Mouse (Mus musculus): ENCODE data around the gene Agbl4. TPM values are rescaled to one million over a fixed set of nuclear protein-coding genes. Genes with fewer than 3 reads are reported as not detected.

Gene Agbl4
- total and polyA plus RNA-seq, 3 experiments: not detected

DNA sequence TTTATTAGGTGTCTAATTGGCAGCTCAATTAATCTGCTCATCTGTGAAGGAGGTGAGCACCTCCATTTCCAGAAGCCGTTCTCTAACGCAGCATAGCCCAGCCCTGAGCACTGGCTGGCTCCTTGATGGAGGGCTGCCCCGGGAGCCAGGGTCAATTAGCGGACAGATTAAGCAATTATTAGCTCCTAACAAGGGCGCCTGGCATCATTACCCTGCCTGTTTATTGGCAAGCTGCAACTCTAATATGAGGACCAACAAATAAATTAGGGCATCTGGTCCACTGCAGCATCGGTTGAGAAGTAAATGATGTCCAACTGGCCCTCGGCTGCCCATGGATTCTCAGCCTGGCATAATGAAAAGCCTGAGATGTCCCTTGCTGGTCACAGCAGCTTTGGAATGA is 1148.5 kb downstream of the Agbl4 start:
- Histone ChIP-seq H3K4me3 (ENCODE audit: control insufficient read depth in 1 of 2, insufficient read depth in 1 of 2, low read depth in 2 of 2, low read length in 2 of 2) (no peak overlapping the region), H3K9me3 (replicated peaks; ENCODE audit: insufficient read depth, low read length) (no peaks in the 10 kb centered on the region), H3K79me2 (ENCODE audit: control insufficient read depth, insufficient read depth, low read length, poor library complexity) (no peaks in the 10 kb centered on the region), H3K4me1 (ENCODE audit: control insufficient read depth in 1 of 2, insufficient read depth in 2 of 2, low read length in 2 of 2) (no peaks in the 10 kb centered on the region), H3K9ac (ENCODE audit: control insufficient read depth, low read depth, low read length, poor library complexity, severe bottlenecking) (no peak overlapping the region), H3K36me3 (ENCODE audit: control insufficient read depth in 1 of 2, insufficient read depth in 2 of 2, low read length in 2 of 2) (no peaks in the 10 kb centered on the region), H3K27me3 (ENCODE audit: control insufficient read depth in 1 of 2, insufficient read depth in 2 of 2, low read length in 2 of 2) (no peaks in the 10 kb centered on the region), H3K27ac (ENCODE audit: control insufficient read depth, low read depth, low read length) (no peak overlapping the region)
- no peak for DNase-seq (ENCODE audit: low read depth, low spot score)
- TF ChIP-seq USF1 (IDR thresholded peaks at IDR 0.05; ENCODE audit: low read depth, low read length) (no peak), MAX (IDR thresholded peaks at IDR 0.05; ENCODE audit: low read length) (no peak), ETS1 (IDR thresholded peaks at IDR 0.05; ENCODE audit: low read depth, low read length) (no peak), CTCF (IDR thresholded peaks at IDR 0.05 in 2 of 3, conservative IDR thresholded peaks at IDR 0.05 in 1 of 3; ENCODE audit: control insufficient read depth in 1 of 3, insufficient read depth in 1 of 3, low read depth in 2 of 3, low read length in 3 of 3, poor library complexity in 1 of 3, severe bottlenecking in 1 of 3) (no peak)

DNA sequence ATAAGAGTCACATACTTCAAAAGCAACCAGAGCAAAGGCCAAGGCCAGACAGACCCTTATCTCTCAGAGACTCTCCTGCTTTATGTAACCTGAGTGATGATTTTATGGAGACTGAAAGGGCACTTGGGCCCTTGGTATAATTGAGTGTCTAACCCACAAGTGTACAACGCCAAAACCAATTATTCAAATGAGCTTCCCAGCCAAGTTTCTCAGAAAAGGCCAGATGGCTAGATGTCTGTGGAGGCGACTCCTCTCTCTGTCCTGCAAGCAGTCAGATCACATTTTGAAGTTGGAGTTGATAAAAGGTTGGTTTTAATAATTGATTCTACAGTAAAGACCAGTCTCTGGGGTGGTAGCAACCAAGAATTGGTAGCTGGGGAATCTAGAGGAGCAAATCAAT is 1158.0 kb downstream of the Agbl4 start:
- H3K27me3 ChIP-seq (ENCODE audit: control insufficient read depth in 1 of 2, insufficient read depth in 2 of 2, low read length in 2 of 2): no peaks in the 10 kb centered on the region
- H3K27ac ChIP-seq (ENCODE audit: control insufficient read depth, low read depth, low read length): no peak overlapping the region
- H3K9ac ChIP-seq (ENCODE audit: control insufficient read depth, low read depth, low read length, poor library complexity, severe bottlenecking): no peak overlapping the region
- no peaks in the 10 kb centered on the region for H3K79me2 ChIP-seq (ENCODE audit: control insufficient read depth, insufficient read depth, low read length, poor library complexity)
- H3K36me3 ChIP-seq (ENCODE audit: control insufficient read depth in 1 of 2, insufficient read depth in 2 of 2, low read length in 2 of 2): no peaks in the 10 kb centered on the region
- no peak for DNase-seq (ENCODE audit: low read depth, low spot score)
- no peaks in the 10 kb centered on the region for H3K9me3 ChIP-seq (replicated peaks; ENCODE audit: insufficient read depth, low read length)
- H3K4me1 ChIP-seq (ENCODE audit: control insufficient read depth in 1 of 2, insufficient read depth in 2 of 2, low read length in 2 of 2): no peaks in the 10 kb centered on the region
- TF ChIP-seq MXI1 (IDR thresholded peaks at IDR 0.05; ENCODE audit: low read depth, low read length): no peak
- no peak overlapping the region for H3K4me3 ChIP-seq (ENCODE audit: control insufficient read depth in 1 of 2, insufficient read depth in 1 of 2, low read depth in 2 of 2, low read length in 2 of 2)

DNA sequence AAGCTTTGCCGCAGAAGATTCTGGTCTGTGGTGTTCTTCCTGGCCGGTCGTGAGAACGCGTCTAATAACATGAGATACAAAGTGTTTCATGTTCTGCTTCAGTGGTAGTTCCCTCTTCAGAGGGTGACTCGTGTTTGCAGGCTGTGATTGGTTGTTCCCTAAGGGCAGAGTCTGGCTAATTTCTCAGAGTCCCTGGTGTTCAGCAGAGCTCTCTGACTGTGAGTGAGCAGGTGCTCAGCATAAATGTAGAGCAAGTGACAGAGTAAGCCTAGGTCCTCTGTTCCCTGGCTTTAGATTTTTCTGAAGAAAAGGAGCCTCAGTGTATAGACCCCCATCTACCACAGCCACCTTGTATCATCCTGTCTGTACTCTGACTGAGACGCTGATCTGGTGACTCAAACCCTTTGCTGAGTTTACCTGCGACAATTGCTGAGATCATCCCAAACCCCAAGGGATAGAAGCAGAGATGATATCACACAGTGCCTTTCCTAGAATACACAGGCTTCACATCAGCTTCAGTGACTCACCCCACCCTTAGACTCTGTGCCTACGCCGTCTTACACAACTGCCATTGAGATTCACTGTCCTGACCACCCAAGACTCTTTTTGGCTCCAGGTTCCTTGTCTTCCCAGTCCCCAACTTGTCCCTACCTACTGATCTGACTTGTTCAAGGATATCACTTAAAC is 1179.8 kb downstream of the Agbl4 start:
- Histone ChIP-seq H3K79me2 (ENCODE audit: control insufficient read depth, insufficient read depth, low read length, poor library complexity) (no peaks in the 10 kb centered on the region), H3K27ac (ENCODE audit: control insufficient read depth, low read depth, low read length) (no peak overlapping the region), H3K4me3 (ENCODE audit: control insufficient read depth in 1 of 2, insufficient read depth in 1 of 2, low read depth in 2 of 2, low read length in 2 of 2) (no peak overlapping the region), H3K4me1 (ENCODE audit: control insufficient read depth in 1 of 2, insufficient read depth in 2 of 2, low read length in 2 of 2) (no peaks in the 10 kb centered on the region), H3K36me3 (ENCODE audit: control insufficient read depth in 1 of 2, insufficient read depth in 2 of 2, low read length in 2 of 2) (no peaks in the 10 kb centered on the region), H3K9ac (ENCODE audit: control insufficient read depth, low read depth, low read length, poor library complexity, severe bottlenecking) (no peak overlapping the region), H3K9me3 (replicated peaks; ENCODE audit: insufficient read depth, low read length) (no peaks in the 10 kb centered on the region), H3K27me3 (ENCODE audit: control insufficient read depth in 1 of 2, insufficient read depth in 2 of 2, low read length in 2 of 2) (no peaks in the 10 kb centered on the region)
- no peak for DNase-seq (ENCODE audit: low read depth, low spot score)
- no peak for TF ChIP-seq MAZ (IDR thresholded peaks at IDR 0.05; ENCODE audit: low read depth, low read length)
- no peak for TF ChIP-seq GABPA (IDR thresholded peaks at IDR 0.05; ENCODE audit: low read depth, low read length)
- no peak for TF ChIP-seq BHLHE40 (IDR thresholded peaks at IDR 0.05; ENCODE audit: borderline replicate concordance, low read depth, low read length)
- no peak for TF ChIP-seq GATA1 (IDR thresholded peaks at IDR 0.05; ENCODE audit: low read depth, low read length)
- no peak for TF ChIP-seq SIN3A (IDR thresholded peaks at IDR 0.05; ENCODE audit: low read length)
- no peak for TF ChIP-seq RAD21 (IDR thresholded peaks at IDR 0.05; ENCODE audit: low read depth, low read length)
- TF ChIP-seq CHD1 (IDR thresholded peaks at IDR 0.05; ENCODE audit: low read depth, low read length): no peak
- no peak for TF ChIP-seq CHD2 (IDR thresholded peaks at IDR 0.05; ENCODE audit: low read length)
- TF ChIP-seq E2F4 (IDR thresholded peaks at IDR 0.05; ENCODE audit: borderline replicate concordance, low read depth, low read length): no peak
